Mouse (Mus musculus) embryonic fibroblast, embryonic 13.5 days (primary cell): ENCODE measurements at regions not wholly inside any gene's neighbourhood (a gene's known extent, or its start where the extent isn't known, plus 50 kb on each side); places are given as distances from the start of the nearest gene placed in this dataset.

Experiments
- CTCF ChIP-seq: IDR thresholded peaks from 2 replicates; pipeline ENCODE4 v1.5.1; 2011; ENCODE audit warnings: mild to moderate bottlenecking, control low read depth, low read length, moderate library complexity, borderline replicate concordance; ENCODE audit not compliant: insufficient read depth
- POLR2A ChIP-seq: IDR thresholded peaks from 2 replicates; pipeline ENCODE4 v1.6.1; 2011; ENCODE audit warnings: low read depth, mild to moderate bottlenecking, control low read depth, low read length, moderate library complexity

DNA sequence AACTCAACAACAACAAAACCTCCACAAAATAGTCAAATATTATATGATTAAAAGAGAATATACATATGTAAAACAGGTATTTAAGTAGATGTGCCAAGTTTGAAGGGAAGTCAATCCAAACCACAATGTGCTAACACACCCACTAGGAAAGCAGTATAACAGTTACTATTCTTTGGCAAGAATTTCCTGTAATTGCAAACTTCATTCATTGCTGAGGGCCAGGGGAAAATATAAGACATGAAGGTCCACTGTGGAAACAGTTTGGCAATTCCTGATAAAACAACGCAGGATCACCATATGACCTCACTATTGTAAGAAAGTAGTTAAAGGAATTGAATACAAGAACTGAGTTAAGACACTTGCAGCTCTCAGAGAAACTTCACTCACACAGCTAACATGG is 99.0 kb upstream of the Mbnl1 start:
- TF ChIP-seq CTCF (no peak), POLR2A (no peak)
